Mouse (Mus musculus): ENCODE measurements around the gene Nisch. TPM values are rescaled to one million over a fixed set of nuclear protein-coding genes. Genes with fewer than 3 reads are reported as not detected.
A peak's percentile ranks its signal among the peaks of the same experiment; 100 is the strongest.

Nisch gene
- polyA plus RNA-seq, 1 experiment from 2014 or later: 354 TPM

DNA sequence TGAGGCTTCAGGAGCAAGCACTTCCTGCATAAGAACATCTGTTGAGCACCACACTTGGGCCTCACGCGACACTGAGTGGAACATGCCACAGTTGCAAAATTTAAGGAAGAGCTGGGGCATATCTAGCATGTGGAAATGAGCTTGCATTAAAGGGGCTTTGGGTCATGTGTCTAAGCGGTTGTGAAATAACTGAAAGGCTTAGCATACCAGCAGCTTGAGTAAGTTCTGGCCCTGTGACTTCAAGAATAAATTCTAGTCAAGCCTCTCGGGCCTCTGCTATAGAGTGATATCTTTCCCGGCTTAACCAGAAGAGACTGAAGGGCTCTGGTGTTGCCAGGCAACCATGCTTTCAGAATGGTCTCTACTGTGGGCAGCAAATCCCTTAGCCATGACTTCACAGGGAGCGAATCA is 28.0 kb downstream of the Nisch start:
- Histone ChIP-seq H3K36me3 (ENCODE audit: control insufficient read depth, insufficient read depth, low read length) (peaks cover 76% of the 10 kb centered on the region), H3K4me2 (ENCODE audit: low read length) (no peak overlapping the region), H3K9ac (ENCODE audit: low read depth, low read length) (no peak overlapping the region), H3K4me1 (ENCODE audit: control insufficient read depth, insufficient read depth, low read length) (peaks cover 3% of the 10 kb centered on the region; the same call in 1 of the 2 replicates), H3K9me3 (replicated peaks; ENCODE audit: control insufficient read depth, low read length, poor library complexity, severe bottlenecking) (no peaks in the 10 kb centered on the region), H3K4me3 (ENCODE audit: low read depth, low read length) (no peak overlapping the region), H3K27ac (ENCODE audit: low read length) (0 out of 2 replicates have a peak overlapping the region, but pooled peaks have one; percentile 56), H3K27me3 (ENCODE audit: control insufficient read depth, insufficient read depth, low read depth, low read length) (no peaks in the 10 kb centered on the region)
- 47% methylated on average over 6 of the region's 6 CpGs for WGBS
- ATAC-seq: peak; percentile 74

DNA sequence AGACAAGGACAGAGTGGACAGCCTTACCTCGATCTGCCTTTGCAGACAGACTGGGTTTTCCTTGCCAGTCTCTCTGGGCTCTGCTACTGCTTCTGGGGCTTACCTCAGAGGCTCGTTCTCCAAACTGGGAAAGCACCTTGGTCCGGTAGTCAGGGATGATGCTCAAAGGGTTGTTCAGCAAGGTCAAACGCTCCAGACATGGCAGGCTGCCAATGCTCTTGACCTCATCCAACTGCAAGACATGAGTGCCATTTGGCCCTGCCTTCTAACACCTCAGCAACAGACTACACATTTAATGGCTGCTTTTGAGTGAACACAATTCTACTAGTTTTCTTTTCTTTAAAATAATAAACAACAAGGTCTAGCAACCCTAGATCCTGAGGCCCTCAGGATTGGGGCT is 30.1 kb downstream of the Nisch start:
- Histone ChIP-seq H3K9ac (ENCODE audit: low read depth, low read length) (no peak overlapping the region), H3K4me2 (ENCODE audit: low read length) (no peak overlapping the region), H3K4me1 (ENCODE audit: control insufficient read depth, insufficient read depth, low read length) (peaks cover 3% of the 10 kb centered on the region; the same call in 1 of the 2 replicates), H3K27me3 (ENCODE audit: control insufficient read depth, insufficient read depth, low read depth, low read length) (no peaks in the 10 kb centered on the region), H3K9me3 (replicated peaks; ENCODE audit: control insufficient read depth, low read length, poor library complexity, severe bottlenecking) (no peaks in the 10 kb centered on the region), H3K4me3 (ENCODE audit: low read depth, low read length) (no peak overlapping the region), H3K27ac (ENCODE audit: low read length) (no peak overlapping the region), H3K36me3 (ENCODE audit: control insufficient read depth, insufficient read depth, low read length) (peaks cover 75% of the 10 kb centered on the region)
- whole genome bisulfite sequencing: 92% methylated on average over 4 of the region's 4 CpGs
- no peak for ATAC-seq

DNA sequence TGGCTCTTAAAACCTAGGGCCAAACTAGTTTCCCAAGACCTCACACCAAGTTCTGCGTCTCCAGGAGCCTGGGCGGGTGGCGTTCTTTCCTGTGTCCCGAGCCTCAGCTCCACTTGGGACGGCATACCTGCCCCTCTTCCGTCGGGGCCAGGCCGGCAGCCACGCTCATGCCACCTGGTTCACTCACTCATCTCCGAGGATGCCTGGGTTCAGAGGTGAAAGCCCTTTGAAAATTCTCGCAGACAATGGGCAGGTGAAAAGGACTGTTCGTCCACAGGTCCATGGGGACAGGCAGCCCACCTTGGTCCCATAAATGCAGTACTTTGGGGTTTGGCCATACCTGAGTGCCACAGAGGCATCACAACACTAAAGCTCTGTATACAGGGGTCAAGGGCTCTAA is 32.6 kb downstream of the Nisch start:
- Histone ChIP-seq H3K27ac (ENCODE audit: low read length) (no peak overlapping the region), H3K9ac (ENCODE audit: low read depth, low read length) (no peak overlapping the region), H3K4me2 (ENCODE audit: low read length) (no peak overlapping the region), H3K9me3 (replicated peaks; ENCODE audit: control insufficient read depth, low read length, poor library complexity, severe bottlenecking) (no peaks in the 10 kb centered on the region), H3K4me3 (ENCODE audit: low read depth, low read length) (no peak overlapping the region), H3K4me1 (ENCODE audit: control insufficient read depth, insufficient read depth, low read length) (peaks cover 3% of the 10 kb centered on the region; the same call in 1 of the 2 replicates), H3K27me3 (ENCODE audit: control insufficient read depth, insufficient read depth, low read depth, low read length) (no peaks in the 10 kb centered on the region), H3K36me3 (ENCODE audit: control insufficient read depth, insufficient read depth, low read length) (peaks cover 70% of the 10 kb centered on the region)
- 89% methylated on average over 12 of the region's 12 CpGs for WGBS
- ATAC-seq: no peak

DNA sequence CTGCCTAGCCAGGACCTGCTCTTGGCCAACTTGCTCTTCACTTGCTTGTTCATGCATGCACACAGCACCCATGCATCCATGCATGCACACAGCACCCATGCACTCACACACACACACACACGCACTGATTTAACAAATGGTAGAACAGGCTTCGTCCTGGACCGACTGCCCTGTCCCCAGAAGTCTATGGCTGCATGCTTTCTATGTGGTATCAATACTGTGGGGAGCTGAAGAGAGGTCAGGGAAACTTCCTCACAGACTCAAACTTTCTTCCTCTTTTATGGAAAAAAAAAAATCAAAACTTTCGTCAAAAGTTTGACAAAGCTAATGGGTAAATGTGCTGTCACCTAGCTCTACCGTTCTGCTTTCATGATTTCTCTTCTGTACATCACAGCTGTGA is 33.2 kb downstream of the Nisch start:
- Histone ChIP-seq H3K4me1 (ENCODE audit: control insufficient read depth, insufficient read depth, low read length) (peaks cover 1% of the 10 kb centered on the region; the same call in 1 of the 2 replicates), H3K9ac (ENCODE audit: low read depth, low read length) (no peak overlapping the region), H3K9me3 (replicated peaks; ENCODE audit: control insufficient read depth, low read length, poor library complexity, severe bottlenecking) (no peaks in the 10 kb centered on the region), H3K27me3 (ENCODE audit: control insufficient read depth, insufficient read depth, low read depth, low read length) (no peaks in the 10 kb centered on the region), H3K27ac (ENCODE audit: low read length) (no peak overlapping the region), H3K4me2 (ENCODE audit: low read length) (no peak overlapping the region), H3K36me3 (ENCODE audit: control insufficient read depth, insufficient read depth, low read length) (peaks cover 70% of the 10 kb centered on the region), H3K4me3 (ENCODE audit: low read depth, low read length) (no peak overlapping the region)
- no peak for ATAC-seq
- WGBS: 93% methylated on average over 5 of the region's 5 CpGs

DNA sequence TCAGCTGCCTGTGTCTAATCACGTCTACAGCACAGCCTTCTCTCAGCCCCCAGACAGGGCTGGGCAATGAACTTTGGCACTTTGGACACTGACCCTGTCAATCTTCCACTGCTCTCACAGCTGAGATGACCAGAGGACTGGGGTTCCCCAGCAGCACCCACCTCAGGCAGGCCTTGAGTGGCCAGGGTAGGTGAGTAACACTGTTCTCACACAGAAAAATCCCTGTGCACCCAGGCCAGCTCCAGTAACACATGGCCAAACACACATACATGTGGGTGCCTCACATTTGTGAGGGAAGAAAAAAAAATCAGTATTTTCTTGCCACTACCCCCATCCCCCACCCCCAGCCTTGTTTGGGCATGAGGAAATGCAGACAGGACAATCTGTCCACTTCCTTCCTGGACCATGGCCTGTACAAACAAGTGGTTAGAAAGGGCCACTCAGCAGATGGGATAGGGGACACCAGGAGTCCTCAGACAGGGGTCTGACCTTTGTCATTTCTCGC is 33.9 kb downstream of the Nisch start:
- Histone ChIP-seq H3K4me3 (ENCODE audit: low read depth, low read length) (no peak overlapping the region), H3K36me3 (ENCODE audit: control insufficient read depth, insufficient read depth, low read length) (peaks cover 69% of the 10 kb centered on the region), H3K4me2 (ENCODE audit: low read length) (no peak overlapping the region), H3K27me3 (ENCODE audit: control insufficient read depth, insufficient read depth, low read depth, low read length) (no peaks in the 10 kb centered on the region), H3K9ac (ENCODE audit: low read depth, low read length) (no peak overlapping the region), H3K4me1 (ENCODE audit: control insufficient read depth, insufficient read depth, low read length) (no peaks in the 10 kb centered on the region), H3K27ac (ENCODE audit: low read length) (no peak overlapping the region), H3K9me3 (replicated peaks; ENCODE audit: control insufficient read depth, low read length, poor library complexity, severe bottlenecking) (no peaks in the 10 kb centered on the region)
- ATAC-seq: no peak
- 71% methylated on average over 2 of the region's 2 CpGs for WGBS

DNA sequence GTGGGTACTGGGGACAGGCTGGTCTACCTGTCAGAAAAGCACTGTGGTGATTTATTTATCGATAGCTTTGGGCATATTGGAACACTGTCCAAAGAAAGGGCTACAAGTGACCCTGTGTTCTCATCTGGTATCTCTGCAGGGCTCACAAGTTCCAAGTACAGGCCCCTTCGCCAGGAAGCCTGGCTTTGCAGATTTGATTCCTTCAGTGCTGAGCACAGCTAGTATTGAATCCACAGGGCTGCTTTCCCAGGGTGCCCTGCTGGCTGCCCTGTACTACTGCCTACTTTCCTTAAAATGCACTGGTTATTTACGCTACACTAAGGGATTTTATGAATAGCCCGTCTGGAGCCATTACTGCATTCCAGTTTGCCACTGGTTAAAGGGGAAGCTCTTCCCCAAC is 35.2 kb downstream of the Nisch start:
- no peaks in the 10 kb centered on the region for H3K9me3 ChIP-seq (replicated peaks; ENCODE audit: control insufficient read depth, low read length, poor library complexity, severe bottlenecking)
- no peaks in the 10 kb centered on the region for H3K27me3 ChIP-seq (ENCODE audit: control insufficient read depth, insufficient read depth, low read depth, low read length)
- 89% methylated on average over 4 of the region's 4 CpGs for WGBS
- no peaks in the 10 kb centered on the region for H3K4me1 ChIP-seq (ENCODE audit: control insufficient read depth, insufficient read depth, low read length)
- no peak overlapping the region for H3K4me2 ChIP-seq (ENCODE audit: low read length)
- H3K36me3 ChIP-seq (ENCODE audit: control insufficient read depth, insufficient read depth, low read length): peaks cover 69% of the 10 kb centered on the region
- ATAC-seq: no peak
- no peak overlapping the region for H3K4me3 ChIP-seq (ENCODE audit: low read depth, low read length)
- H3K27ac ChIP-seq (ENCODE audit: low read length): no peak overlapping the region
- H3K9ac ChIP-seq (ENCODE audit: low read depth, low read length): no peak overlapping the region

DNA sequence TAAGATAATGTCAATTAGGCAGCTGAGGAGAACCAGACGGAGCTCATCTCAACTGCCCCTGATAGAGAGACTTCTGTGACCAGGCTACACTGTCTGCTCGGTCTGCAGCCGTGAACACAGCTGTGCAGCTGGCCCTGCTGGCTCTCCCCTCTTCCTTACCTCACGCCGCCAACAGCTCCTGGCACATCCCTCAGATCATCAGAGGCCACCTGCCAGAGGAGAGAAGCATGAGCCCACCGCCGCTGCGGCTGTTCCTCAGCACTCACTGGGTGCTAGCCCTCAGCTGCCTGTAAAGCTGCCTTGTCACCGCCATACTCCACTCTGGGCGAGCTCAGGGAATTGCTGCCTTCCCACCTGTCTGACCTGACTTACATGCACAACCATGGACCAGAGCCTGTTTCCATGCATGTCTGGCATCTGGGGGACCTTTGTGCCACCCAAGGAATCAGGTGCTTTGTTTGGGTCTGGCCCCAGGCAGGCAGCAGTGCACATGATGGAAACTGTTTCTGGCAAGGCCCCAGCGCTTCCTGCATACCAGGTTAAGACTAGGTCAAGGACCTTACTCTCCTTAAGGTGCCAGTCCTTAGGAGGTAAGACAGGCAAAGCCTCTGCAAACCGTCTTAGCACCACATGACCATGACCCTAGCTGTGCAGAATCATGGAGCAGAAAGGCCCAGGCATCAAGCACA is 36.9 kb downstream of the Nisch start:
- no peak overlapping the region for H3K27ac ChIP-seq (ENCODE audit: low read length)
- H3K36me3 ChIP-seq (ENCODE audit: control insufficient read depth, insufficient read depth, low read length): peaks cover 74% of the 10 kb centered on the region
- WGBS: 93% methylated on average over 12 of the region's 12 CpGs
- H3K4me2 ChIP-seq (ENCODE audit: low read length): no peak overlapping the region
- no peaks in the 10 kb centered on the region for H3K9me3 ChIP-seq (replicated peaks; ENCODE audit: control insufficient read depth, low read length, poor library complexity, severe bottlenecking)
- no peak overlapping the region for H3K9ac ChIP-seq (ENCODE audit: low read depth, low read length)
- no peaks in the 10 kb centered on the region for H3K27me3 ChIP-seq (ENCODE audit: control insufficient read depth, insufficient read depth, low read depth, low read length)
- ATAC-seq: no peak
- H3K4me3 ChIP-seq (ENCODE audit: low read depth, low read length): no peak overlapping the region
- H3K4me1 ChIP-seq (ENCODE audit: control insufficient read depth, insufficient read depth, low read length): no peaks in the 10 kb centered on the region

DNA sequence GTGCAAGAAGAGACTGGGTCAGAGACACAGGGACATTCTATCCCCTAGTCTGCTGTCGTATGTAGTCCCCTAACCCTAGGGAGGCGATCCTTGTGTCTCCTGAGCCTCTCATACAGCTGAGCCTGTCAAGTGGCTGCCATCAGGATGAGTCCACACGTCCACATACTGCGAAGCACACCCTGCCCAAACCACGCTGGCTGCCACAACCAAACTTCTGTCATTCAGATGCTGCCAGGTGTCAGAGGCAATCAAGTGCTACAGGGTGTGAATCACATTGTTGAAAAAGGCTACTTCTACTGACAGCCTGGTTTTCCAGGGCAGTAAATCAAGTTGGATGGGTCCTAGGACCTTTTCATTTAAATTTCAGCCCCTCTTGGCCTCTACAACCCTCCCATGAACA is 39.0 kb downstream of the Nisch start:
- 97% methylated on average over 5 of the region's 5 CpGs for WGBS
- Histone ChIP-seq H3K9me3 (replicated peaks; ENCODE audit: control insufficient read depth, low read length, poor library complexity, severe bottlenecking) (no peaks in the 10 kb centered on the region), H3K4me1 (ENCODE audit: control insufficient read depth, insufficient read depth, low read length) (no peaks in the 10 kb centered on the region), H3K9ac (ENCODE audit: low read depth, low read length) (no peak overlapping the region), H3K27ac (ENCODE audit: low read length) (no peak overlapping the region), H3K36me3 (ENCODE audit: control insufficient read depth, insufficient read depth, low read length) (peaks cover 76% of the 10 kb centered on the region), H3K4me3 (ENCODE audit: low read depth, low read length) (no peak overlapping the region), H3K27me3 (ENCODE audit: control insufficient read depth, insufficient read depth, low read depth, low read length) (no peaks in the 10 kb centered on the region), H3K4me2 (ENCODE audit: low read length) (no peak overlapping the region)
- ATAC-seq: no peak

DNA sequence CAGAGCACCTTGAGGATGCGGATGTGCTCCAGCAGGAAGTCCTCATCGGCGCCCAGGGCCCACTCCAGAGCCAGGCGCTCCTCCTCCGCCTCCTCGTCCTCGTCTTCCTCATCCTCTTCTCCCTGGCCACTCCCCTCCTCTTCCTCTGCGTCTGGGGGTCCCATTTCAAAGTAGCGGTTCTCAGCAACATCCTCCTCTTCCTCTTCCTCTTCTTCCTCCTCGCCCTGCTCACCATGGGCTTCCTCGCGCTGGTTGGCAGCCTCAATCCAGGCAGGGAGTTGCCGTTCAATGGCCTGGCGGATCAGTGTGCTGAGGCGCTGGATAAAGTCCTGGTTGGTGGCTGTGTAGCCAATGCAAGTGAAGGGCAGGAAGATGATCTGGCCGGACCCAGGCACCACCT is 39.5 kb downstream of the Nisch start:
- 92% methylated on average over 16 of the region's 16 CpGs for WGBS
- Histone ChIP-seq H3K9ac (ENCODE audit: low read depth, low read length) (no peak overlapping the region), H3K27ac (ENCODE audit: low read length) (no peak overlapping the region), H3K4me3 (ENCODE audit: low read depth, low read length) (no peak overlapping the region), H3K4me2 (ENCODE audit: low read length) (no peak overlapping the region), H3K27me3 (ENCODE audit: control insufficient read depth, insufficient read depth, low read depth, low read length) (no peaks in the 10 kb centered on the region), H3K9me3 (replicated peaks; ENCODE audit: control insufficient read depth, low read length, poor library complexity, severe bottlenecking) (no peaks in the 10 kb centered on the region), H3K4me1 (ENCODE audit: control insufficient read depth, insufficient read depth, low read length) (no peaks in the 10 kb centered on the region), H3K36me3 (ENCODE audit: control insufficient read depth, insufficient read depth, low read length) (peaks cover 79% of the 10 kb centered on the region)
- no peak for ATAC-seq
